Mouse (Mus musculus): Measurements from ENCODE around the gene Rnf216.

DNA sequence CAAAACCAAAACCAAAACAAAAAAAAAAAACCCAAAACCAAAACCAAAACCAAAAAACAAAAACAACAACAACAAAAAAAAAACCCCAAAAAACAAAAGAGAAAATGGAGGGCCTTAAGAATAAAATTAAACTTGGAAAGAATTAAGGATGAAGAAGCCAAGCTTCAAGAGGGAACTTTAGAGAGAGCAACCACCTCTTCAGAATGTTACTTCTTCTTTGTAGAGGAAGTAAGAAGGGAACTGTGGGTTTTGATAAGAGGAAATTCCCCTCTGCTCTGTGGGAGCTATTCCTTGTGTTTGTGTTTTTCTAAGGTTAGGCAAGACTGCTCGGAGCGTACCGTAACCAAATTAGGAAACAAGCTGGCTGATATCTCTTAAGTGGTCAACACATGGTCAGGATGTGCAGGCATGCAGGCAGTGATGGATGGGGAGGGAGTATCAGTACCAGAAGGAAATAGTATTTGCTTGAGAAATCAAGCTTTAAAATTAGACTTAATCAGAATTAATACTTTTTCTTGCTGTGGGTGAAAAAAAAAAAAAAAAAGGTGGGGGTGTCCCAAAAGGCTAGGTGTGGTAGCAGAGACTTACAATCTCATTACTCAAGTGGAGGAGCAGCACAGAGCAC lies 57.2 kb downstream of the Rnf216 start:
- TF ChIP-seq CTCF (IDR thresholded peaks at IDR 0.05; ENCODE audit: low read depth, low read length) (no peak), POLR2A (IDR thresholded peaks at IDR 0.05; ENCODE audit: borderline replicate concordance, low read depth, low read length) (no peak)
